Mouse (Mus musculus) 3134 (cell line): ENCODE measurements at regions not wholly inside any gene's neighbourhood (a gene's known extent, or its start where the extent isn't known, plus 50 kb on each side); places are given as distances from the start of the nearest gene placed in this dataset.

Experiments used
- DNase-seq: peaks from one replicate; pipeline ENCODE4 v3.0.0-alpha.2; 2011; ENCODE audit warnings: low spot score; ENCODE audit not compliant: insufficient read length; ENCODE audit errors: extremely low read depth

GRCm38 (mm10) chr9:61595170-61595967, 223.2 kb downstream of the Tle3 start:
- no peak for DNase-seq

GRCm38 (mm10) chr9:61593991-61594390, 221.8 kb downstream of the Tle3 start:
- DNase-seq = no peak

DNA sequence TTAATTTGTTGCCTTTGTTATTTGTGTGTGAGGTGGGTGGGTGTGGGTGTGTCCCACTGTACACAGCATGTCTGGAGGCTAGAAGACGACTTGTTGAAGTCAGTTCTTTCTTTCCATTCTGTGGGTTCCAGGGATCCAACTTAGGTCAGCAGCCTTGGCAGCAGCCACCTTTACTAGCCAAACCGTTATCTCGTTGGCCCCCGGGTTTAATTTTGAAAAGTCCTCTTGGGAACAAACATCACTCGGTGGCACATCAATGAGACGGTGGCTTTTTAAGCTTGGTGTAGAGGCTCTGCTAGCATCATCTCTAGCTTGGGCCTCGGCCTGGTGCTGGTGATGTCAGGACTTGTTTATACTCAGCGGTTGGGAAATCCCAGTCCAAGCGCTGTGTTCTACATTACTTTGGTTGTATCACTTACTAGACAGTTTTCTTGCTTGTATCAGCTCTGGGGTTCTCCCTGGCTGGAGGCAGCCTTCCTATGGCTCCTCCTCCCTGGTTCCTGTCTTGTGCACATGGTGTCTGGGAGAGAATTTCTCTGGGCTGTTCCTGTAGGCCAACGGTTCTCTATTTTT, 217.6 kb downstream of the Tle3 start:
- no peak for DNase-seq

DNA sequence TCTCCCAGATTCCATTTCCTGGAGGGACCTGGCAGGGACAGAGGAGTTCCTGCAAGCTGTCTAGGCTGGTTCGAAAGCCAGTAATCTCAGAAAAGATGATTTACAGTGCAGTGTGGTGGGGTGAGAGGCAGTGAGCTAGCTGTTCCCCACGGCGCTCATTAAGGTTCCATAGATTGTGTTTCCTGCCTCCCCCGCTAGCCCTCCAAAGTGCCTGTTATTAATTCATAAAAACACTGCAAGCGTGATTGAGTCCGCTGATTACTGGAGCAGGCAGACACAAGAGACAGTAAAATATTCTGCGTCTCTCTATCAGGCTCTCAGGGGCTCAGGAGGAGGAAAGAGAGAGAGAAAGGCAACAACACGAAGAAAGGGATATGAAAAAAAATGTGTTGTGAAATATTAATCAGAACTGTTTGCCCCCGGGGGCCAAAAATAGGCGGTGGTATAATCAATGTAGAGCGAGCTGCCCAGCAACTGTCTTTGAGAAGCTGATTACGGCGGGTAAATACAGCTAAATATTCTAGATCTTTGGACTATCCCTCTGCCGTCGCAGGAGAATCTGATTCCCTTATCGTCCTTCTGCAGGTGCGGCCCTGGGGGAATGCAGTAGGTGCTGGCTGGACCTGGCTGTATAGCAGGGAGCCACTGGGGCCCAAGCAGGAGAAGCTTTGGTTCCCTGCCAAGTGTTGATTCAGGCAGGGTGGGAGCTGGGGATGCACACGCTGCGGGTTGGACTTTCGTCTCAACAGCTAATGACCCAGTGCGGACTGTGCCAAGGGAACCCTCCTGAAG, 211.3 kb downstream of the Tle3 start:
- DNase-seq = no peak

GRCm38 (mm10) chr9:61581046-61581445, 208.9 kb downstream of the Tle3 start:
- DNase-seq = no peak

- no peak for DNase-seq
These were observed 206.1 kb downstream of the Tle3 start for GRCm38 (mm10) chr9:61578255-61578654.

- no peak for DNase-seq
These were observed 201.6 kb downstream of the Tle3 start for GRCm38 (mm10) chr9:61573634-61574359.

DNA sequence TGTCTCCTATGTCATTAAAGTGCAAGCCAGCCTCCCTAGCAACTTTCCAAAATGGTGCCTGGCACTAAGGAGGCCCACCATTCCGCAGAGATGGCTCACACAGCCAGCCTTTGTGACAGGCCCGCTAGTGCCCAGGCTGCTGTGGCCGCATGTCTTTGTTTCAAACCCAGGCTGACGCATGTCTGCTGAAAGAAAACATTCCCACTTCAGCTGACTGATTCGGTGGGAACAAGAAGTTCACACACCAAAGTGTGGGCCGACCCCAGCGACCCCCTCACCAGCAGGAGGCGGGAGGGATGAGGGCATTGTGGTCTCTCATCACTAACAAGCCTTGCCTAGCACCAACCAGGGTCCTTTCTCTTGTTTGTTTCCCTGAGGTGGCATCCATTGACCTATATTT, 190.9 kb downstream of the Tle3 start:
- DNase-seq = no peak

- DNase-seq = no peak
These were observed 189.4 kb downstream of the Tle3 start for GRCm38 (mm10) chr9:61561551-61561950.

DNA sequence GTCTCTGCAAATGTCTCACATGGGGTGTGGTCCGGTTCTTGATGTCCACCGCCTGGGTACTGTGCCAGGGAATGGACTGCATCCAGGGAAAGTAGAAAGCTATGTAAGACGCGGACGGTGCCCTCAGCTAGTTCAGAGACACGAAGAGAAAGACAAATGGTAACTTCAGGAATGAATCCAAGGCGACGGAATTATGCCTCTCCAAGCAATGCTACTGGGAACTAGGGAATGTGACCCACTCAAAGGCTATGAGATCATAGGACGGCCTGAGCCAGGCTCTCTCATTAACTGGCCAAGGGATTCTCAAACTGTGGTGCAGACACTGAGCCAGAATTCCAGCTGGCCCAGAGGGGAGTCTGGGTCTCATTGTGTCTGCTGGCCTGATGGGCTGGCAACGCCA, 186.5 kb downstream of the Tle3 start:
- peak; percentile 13 for DNase-seq

- no peak for DNase-seq
These were observed 184.9 kb downstream of the Tle3 start for GRCm38 (mm10) chr9:61557025-61557424.

GRCm38 (mm10) chr9:61555173-61555572, 183.0 kb downstream of the Tle3 start:
- no peak for DNase-seq

DNA sequence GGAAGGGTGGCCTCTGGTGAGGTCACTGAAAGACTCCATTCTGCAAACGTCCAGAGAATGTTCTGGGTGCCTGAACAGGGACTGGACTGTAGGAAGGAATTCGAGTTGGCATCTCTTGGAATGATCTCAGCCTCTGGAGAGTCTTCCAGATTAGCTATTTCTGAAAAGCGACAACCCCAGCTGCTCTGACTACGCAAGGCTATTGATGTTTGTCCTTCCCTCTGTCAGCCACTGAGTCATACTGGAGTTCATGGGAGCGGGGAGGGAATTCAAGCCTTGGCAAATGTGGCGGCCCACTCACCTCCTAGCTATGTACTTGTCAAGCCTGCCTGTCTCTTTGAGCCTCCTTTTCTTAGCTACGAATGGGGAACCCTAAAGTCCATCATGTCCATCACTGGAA, 182.4 kb downstream of the Tle3 start:
- peak; percentile 62 for DNase-seq

DNA sequence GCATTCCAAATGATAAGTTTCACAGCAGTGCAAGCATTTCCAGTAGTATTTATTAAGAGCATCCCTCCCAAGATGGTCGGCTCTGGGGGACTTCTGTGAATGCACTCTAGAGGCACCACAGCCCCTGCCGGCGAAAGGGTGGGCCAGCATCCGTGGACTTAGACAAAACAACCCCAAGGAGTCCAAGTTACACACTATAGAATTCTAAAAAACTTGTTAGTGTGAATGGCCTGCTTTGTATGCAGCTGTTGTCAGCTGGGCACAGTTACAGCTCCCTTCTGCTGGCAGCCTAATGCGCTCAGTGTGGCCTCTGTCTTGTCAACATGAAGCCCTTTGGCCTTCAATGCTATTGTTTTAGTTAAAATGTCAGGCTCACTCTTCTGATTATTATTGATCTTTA, 181.5 kb downstream of the Tle3 start:
- no peak for DNase-seq

DNA sequence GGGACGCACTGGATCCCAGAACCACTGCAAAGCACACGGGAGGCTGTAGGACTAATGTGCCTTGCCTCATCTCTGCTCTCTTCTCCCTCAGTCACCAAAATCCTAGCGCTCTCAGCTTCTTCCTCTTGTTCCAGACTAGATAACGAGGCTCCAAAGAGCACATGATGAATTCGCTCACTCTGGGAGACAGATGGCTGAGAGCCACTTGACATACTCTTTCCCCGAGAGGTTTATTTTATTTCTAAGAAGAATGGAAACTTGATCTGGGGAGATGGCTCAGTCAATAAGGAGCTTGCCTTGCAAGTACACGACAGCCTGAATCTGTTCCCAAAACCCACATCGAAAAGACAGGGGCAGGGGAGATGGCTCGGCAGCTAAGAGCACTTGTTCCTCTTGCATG, 179.2 kb downstream of the Tle3 start:
- DNase-seq = no peak

DNA sequence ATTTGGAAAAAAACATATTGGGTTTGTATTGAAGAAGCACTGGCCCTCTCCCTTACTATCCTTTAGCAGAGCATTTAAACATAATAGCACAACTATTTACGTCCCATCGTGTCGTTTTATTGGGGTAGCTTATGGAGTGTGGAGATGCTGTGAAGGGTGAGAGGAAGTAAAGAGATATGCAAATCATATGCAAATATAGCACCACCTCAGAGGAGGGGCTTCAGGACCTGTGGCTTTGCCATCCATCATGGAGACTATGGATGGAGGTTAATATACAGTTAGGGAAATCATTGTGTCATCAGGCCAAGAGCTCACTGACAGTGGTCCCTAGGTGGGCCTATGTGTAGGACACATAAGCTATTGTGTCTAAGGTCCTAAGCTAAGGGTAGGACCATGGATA, 178.2 kb downstream of the Tle3 start:
- no peak for DNase-seq

DNA sequence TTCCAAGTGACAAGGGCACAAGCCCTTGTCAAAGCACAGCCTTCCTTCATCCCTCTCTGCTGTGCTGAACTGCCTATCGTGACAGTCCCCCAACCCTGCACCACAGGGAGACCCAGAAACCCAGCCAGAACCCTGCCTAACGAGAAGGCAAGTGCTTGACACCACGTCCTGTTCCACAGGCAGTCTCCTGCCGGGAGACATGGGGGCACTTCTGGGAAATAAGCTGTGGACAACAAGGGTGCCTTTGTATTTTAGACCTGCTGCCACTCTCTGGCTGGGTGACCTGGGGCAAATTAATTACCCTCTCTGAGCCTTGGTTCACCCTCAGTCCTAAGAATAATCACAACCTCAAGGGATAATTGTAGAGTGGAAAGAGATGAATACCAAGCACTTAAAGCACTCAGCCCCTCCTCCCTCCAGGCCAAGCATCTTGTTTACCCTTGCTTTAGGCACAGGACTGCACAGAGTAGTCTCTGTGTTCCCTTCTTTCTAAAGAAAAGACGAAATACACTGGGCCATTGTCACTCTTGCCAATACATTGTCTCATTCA, 177.6 kb downstream of the Tle3 start:
- no peak for DNase-seq

DNA sequence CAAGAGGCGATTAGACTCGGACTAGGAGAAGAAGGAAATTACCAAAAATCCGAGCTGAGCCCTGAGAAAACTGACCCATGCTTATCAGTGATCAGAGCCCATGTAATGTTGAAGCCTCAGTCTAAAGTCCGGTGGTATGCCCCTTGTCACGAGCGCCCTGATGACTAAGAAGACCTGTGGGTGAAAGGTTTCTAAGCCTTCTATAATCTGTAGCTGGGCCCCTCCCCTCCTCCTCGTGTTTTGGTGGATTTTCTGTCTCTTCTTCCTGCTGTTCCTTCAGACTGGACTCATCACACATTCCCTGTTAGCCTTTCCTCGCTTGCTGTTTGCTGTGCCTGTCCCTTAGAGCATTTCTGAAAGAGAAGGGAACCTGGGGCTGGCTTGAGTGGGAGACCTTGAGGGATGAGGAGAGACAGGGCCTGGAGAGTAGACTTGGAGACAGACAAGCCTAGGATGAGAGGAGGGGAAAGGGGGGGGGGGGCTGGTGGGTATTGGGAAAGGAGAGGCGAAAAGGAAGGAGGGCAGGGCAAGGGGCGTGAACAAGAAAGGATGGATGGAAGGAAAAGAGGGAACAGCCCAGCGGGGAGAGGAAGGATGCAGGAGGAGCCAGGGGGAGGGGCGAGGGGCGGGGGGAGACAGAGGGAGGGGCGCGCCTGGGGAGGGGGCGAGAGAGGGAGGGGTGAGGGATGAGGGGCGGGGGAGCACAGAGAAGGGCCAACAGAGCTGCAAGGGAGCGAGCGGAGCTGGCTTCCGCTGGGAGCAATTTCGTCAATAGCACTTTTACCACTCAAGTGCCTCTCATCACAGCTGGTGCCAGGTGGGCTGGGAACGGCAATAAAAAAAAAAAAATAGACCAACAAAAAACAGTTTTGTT, 165.4 kb downstream of the Tle3 start:
- no peak for DNase-seq

GRCm38 (mm10) chr9:61533237-61533636, 161.1 kb downstream of the Tle3 start:
- no peak for DNase-seq
